Mouse (Mus musculus): ENCODE measurements at regions not wholly inside any gene's neighbourhood (a gene's known extent, or its start where the extent isn't known, plus 50 kb on each side); places are given as distances from the start of the nearest gene placed in this dataset.

DNA sequence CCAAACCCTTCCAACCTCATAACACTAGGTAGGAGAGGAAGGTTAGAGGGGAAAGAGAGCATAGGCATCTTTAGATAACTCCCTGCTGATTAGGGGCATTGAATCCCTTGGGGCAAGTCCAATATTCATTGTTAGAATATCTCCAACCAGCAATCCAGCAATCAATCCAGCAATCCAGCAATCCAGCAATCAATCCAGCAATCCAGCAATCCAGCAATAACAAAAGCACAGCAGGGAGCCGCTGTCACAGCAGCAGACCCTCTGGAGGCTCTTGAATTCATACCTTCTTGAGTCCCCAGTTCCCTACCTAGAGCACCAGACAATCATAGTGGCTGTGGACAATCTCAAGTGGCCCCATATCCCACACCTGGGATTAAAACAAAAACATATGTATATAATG lies 69.4 kb upstream of the Man1a2 start:
- TF ChIP-seq ZNF384 (IDR thresholded peaks at IDR 0.05; ENCODE audit: low read depth, low read length) (no peak), MAFK (IDR thresholded peaks at IDR 0.05; ENCODE audit: insufficient read depth, low read depth, low read length) (no peak), HCFC1 (IDR thresholded peaks at IDR 0.05; ENCODE audit: borderline replicate concordance, insufficient read depth, low read length) (no peak)
